Mouse (Mus musculus): ENCODE results near the gene Mrpl18. TPM values are rescaled to one million over a fixed set of nuclear protein-coding genes. Genes with fewer than 3 reads are reported as not detected.
"Not testable (repeated sequence)": the region's sequence is repeated elsewhere in the genome, so short reads cannot be mapped to it uniquely, and the experiment has no call there.

The Mrpl18 gene
- polyA plus RNA-seq, 1 experiment from 2014 or later = 159 TPM

DNA sequence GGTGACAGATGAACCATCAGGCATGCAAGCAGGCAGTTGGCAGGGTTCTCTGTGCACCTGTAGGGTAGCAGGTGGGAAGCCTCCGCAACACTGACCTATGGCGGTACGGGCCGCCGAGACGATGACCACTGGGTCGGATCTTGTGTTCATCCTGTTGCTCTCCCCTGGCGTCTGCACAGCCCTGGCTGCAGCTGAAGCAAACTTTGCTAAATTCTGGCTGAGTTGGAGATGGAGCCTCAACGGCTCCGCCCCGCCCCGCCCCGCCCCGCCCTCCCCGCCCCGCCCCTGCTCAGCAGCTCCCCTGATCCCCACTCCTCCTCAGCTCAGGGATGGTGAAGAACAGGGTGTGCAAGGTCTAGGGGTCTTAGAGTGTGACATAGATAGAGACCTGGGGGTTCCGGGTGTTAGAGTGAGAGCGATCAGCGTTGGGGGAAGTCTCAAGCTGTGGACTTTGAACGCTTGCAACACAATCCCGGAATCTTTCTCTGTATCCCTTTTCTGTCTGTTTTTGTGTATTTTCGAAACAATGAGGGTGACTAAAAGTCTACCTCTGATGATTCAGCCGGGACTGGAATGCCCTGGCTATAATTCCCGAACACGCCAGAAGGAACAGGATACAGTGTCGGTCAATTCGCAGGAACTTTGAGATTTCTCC, 24.1 kb upstream of the Mrpl18 start, which contains the start of gene Acat3:
TSS of gene Acat3 (minus strand) at position 450 of the 655 bp plus-strand sequence.
- peak within 1 kb of the TSS; percentile 36 for H3K4me2 ChIP-seq (ENCODE audit: low read depth)
- no peak within 1 kb of the TSS for H3K9ac ChIP-seq (ENCODE audit: low read length)
- H3K4me1 ChIP-seq (ENCODE audit: control insufficient read depth, insufficient read depth, low read length) = no peaks in the 10 kb centered on the region
- H3K4me3 ChIP-seq (ENCODE audit: low read depth, low read length) = no peak within 1 kb of the TSS
- no peaks in the 10 kb centered on the region for H3K27me3 ChIP-seq (ENCODE audit: control insufficient read depth, insufficient read depth, low read length)
- H3K27ac ChIP-seq (ENCODE audit: low read depth, low read length) = no peak within 1 kb of the TSS
- peak; percentile 41; the same call in 1 of the 2 replicates for ATAC-seq (ENCODE audit: insufficient read depth, low FRiP score, low TSS enrichment)
- no peak for DNase-seq (ENCODE audit: low spot score)
- peaks cover 9% of the 10 kb centered on the region; the same call in 1 of the 2 replicates for H3K36me3 ChIP-seq (ENCODE audit: control insufficient read depth, insufficient read depth, low read length)
- WGBS = 19% methylated on average over 27 of the region's 27 CpGs
- no peaks in the 10 kb centered on the region for H3K9me3 ChIP-seq (ENCODE audit: control insufficient read depth, low read length)

DNA sequence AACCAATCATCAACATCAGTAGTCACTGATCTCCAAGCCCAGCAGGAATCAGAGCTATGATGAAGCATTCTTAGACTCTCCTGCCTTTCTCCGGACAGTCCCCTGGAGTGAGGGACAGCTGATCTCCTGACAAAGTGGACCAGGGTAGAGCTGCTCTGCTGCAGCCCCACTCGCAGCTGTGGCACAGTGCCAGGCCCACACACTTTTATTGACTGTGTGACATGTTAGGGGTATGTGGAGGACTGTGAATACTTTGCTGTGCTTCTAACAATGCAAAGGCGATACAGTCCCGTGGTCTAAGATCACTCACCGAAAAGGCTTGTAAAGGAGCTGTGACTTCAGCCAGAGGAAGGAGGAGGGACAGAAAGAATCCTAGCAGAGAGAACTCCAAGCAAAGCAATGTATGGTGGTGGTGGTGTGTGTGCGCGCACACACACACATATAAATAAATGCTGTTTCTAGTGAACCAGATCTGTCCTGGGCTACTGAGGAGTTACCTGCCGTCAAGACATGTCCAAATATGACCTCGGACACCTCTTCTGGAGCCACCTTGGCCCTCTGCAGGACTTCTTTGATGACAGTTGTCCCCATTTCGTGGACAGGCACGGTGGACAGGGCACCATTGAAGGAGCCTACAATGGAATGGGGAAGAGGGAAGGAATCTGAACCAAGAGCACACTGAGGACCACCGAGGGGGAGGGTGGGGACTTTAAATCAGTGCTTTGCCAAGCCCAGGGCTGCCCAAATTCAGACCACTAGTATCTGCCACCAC, 23.4 kb upstream of the Mrpl18 start:
- H3K4me3 ChIP-seq (ENCODE audit: low read depth, low read length); H3K27ac ChIP-seq (ENCODE audit: low read depth, low read length); DNase-seq (ENCODE audit: low spot score); H3K4me1 ChIP-seq (ENCODE audit: control insufficient read depth, insufficient read depth, low read length); H3K36me3 ChIP-seq (ENCODE audit: control insufficient read depth, insufficient read depth, low read length); H3K27me3 ChIP-seq (ENCODE audit: control insufficient read depth, insufficient read depth, low read length); H3K9ac ChIP-seq (ENCODE audit: low read length); H3K9me3 ChIP-seq (ENCODE audit: control insufficient read depth, low read length): not testable (repeated sequence)
- WGBS = 47% methylated on average over 2 of the region's 12 CpGs
- H3K4me2 ChIP-seq (ENCODE audit: low read depth) = peak overlapping the region; percentile 36
- ATAC-seq (ENCODE audit: insufficient read depth, low FRiP score, low TSS enrichment) = 0 out of 2 replicates have a peak, but pooled peaks have one; percentile 23

DNA sequence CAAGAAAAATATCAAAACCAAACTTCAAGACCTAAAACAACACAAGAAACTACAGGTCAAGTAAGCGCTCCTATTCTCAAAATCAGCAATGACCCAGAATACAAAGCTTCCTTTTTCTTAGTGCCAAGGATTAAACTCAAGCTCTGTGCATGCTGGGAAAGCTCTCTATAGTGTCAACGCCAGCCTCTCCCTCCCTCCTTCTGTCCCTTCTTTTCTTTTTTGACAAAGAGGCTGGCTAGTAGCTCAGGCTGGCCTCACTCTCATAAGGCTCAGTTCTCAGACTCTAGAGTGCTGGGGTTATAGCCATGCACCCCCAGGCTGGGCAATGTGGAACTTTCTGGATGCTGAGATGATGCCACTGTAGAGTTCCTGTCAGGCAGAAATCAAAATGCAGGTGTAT, 21.9 kb upstream of the Mrpl18 start:
- H3K9me3 ChIP-seq (ENCODE audit: control insufficient read depth, low read length) = no peaks in the 10 kb centered on the region
- no peak overlapping the region for H3K4me2 ChIP-seq (ENCODE audit: low read depth)
- no peak for DNase-seq (ENCODE audit: low spot score)
- no peak overlapping the region for H3K9ac ChIP-seq (ENCODE audit: low read length)
- no peak overlapping the region for H3K27ac ChIP-seq (ENCODE audit: low read depth, low read length)
- peaks cover under 1% of the 10 kb centered on the region; the same call in 1 of the 2 replicates for H3K36me3 ChIP-seq (ENCODE audit: control insufficient read depth, insufficient read depth, low read length)
- no peaks in the 10 kb centered on the region for H3K27me3 ChIP-seq (ENCODE audit: control insufficient read depth, insufficient read depth, low read length)
- H3K4me3 ChIP-seq (ENCODE audit: low read depth, low read length) = no peak overlapping the region
- 64% methylated on average over 2 of the region's 2 CpGs for WGBS
- no peak for ATAC-seq (ENCODE audit: insufficient read depth, low FRiP score, low TSS enrichment)
- no peaks in the 10 kb centered on the region for H3K4me1 ChIP-seq (ENCODE audit: control insufficient read depth, insufficient read depth, low read length)

DNA sequence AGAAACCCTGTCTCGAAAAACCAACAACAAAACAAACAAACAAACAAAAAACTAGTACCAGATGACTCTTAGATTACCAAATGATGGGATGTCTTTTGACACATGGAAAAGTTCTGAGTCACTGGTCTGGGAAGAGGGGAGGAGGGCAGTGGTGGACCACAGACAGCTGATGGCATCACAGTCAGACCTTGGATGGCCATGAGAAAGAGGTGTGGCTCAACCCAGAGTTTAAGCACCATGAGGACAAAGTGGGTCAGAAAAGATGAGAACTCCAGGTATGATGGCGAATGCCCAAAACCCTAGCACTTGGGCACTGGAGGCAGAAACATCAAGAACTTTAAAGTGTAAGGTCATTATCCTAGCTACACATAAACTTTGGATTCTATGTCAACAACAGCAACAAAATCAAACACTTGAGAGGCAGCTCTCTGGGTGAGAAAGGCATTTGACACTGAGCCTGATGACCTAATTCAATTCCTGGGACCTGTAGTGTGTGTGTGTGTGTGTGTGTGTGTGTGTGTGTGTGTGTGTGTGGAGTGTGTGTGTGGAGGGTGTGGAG, 21.3 kb upstream of the Mrpl18 start:
- DNase-seq (ENCODE audit: low spot score) (no peak), ATAC-seq (ENCODE audit: insufficient read depth, low FRiP score, low TSS enrichment) (no peak)
- no peaks in the 10 kb centered on the region for H3K9me3 ChIP-seq (ENCODE audit: control insufficient read depth, low read length)
- H3K9ac ChIP-seq (ENCODE audit: low read length) = no peak overlapping the region
- H3K4me2 ChIP-seq (ENCODE audit: low read depth) = no peak overlapping the region
- H3K36me3 ChIP-seq (ENCODE audit: control insufficient read depth, insufficient read depth, low read length) = no peaks in the 10 kb centered on the region
- 76% methylated on average over 2 of the region's 2 CpGs for WGBS
- no peaks in the 10 kb centered on the region for H3K4me1 ChIP-seq (ENCODE audit: control insufficient read depth, insufficient read depth, low read length)
- no peaks in the 10 kb centered on the region for H3K27me3 ChIP-seq (ENCODE audit: control insufficient read depth, insufficient read depth, low read length)
- H3K4me3 ChIP-seq (ENCODE audit: low read depth, low read length) = no peak overlapping the region
- H3K27ac ChIP-seq (ENCODE audit: low read depth, low read length) = no peak overlapping the region

DNA sequence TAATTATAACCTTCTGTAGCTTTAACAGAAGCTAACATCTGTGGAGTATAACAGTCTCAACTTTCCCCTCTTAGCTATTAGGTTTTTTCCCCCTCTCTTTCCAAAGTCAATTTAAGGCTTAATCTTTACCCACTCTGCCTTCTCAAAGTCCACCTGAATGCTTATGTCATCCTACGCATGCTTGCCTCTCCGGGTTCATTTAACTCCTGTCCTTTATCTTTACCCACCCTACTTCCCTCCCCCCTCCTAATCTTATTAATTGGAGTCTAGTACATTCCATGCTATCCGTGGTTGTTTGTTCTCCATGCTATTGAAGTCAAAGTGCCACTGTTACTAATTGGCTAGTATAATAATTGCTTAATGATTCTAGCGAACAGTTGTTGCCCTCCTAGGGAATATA, 19.6 kb upstream of the Mrpl18 start:
- DNase-seq (ENCODE audit: low spot score) (no peak), ATAC-seq (ENCODE audit: insufficient read depth, low FRiP score, low TSS enrichment) (no peak)
- H3K27ac ChIP-seq (ENCODE audit: low read depth, low read length) = no peak overlapping the region
- H3K27me3 ChIP-seq (ENCODE audit: control insufficient read depth, insufficient read depth, low read length) = no peaks in the 10 kb centered on the region
- 78% methylated on average over 4 of the region's 4 CpGs for WGBS
- H3K9ac ChIP-seq (ENCODE audit: low read length) = no peak overlapping the region
- no peaks in the 10 kb centered on the region for H3K36me3 ChIP-seq (ENCODE audit: control insufficient read depth, insufficient read depth, low read length)
- H3K4me2 ChIP-seq (ENCODE audit: low read depth) = no peak overlapping the region
- H3K9me3 ChIP-seq (ENCODE audit: control insufficient read depth, low read length) = no peaks in the 10 kb centered on the region
- H3K4me1 ChIP-seq (ENCODE audit: control insufficient read depth, insufficient read depth, low read length) = no peaks in the 10 kb centered on the region
- no peak overlapping the region for H3K4me3 ChIP-seq (ENCODE audit: low read depth, low read length)

DNA sequence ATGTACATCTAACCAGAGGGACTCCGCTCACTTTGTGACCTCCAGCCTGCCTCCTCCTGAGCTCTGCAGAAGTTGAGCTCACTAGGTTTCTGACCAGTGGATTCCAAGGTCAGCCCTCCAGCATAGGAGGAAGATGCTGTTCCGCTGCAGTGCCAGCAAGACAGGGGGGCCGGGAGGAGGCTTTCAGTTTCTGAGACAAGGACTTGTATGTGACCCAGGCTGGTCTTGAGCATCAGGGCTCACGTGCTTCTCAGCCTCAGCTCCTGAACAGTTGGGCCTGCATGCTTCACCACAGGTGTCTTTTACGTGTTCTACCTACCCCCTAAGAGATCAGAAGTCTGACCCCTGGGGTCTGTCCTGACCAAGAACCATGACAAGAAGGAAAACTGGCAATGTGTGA, 15.4 kb upstream of the Mrpl18 start:
- not testable (repeated sequence) for H3K36me3 ChIP-seq (ENCODE audit: control insufficient read depth, insufficient read depth, low read length); DNase-seq (ENCODE audit: low spot score); H3K9ac ChIP-seq (ENCODE audit: low read length); H3K27me3 ChIP-seq (ENCODE audit: control insufficient read depth, insufficient read depth, low read length); H3K27ac ChIP-seq (ENCODE audit: low read depth, low read length); H3K4me2 ChIP-seq (ENCODE audit: low read depth); ATAC-seq (ENCODE audit: insufficient read depth, low FRiP score, low TSS enrichment); H3K4me3 ChIP-seq (ENCODE audit: low read depth, low read length); H3K9me3 ChIP-seq (ENCODE audit: control insufficient read depth, low read length); H3K4me1 ChIP-seq (ENCODE audit: control insufficient read depth, insufficient read depth, low read length)
- 90% methylated on average over 5 of the region's 5 CpGs for WGBS

DNA sequence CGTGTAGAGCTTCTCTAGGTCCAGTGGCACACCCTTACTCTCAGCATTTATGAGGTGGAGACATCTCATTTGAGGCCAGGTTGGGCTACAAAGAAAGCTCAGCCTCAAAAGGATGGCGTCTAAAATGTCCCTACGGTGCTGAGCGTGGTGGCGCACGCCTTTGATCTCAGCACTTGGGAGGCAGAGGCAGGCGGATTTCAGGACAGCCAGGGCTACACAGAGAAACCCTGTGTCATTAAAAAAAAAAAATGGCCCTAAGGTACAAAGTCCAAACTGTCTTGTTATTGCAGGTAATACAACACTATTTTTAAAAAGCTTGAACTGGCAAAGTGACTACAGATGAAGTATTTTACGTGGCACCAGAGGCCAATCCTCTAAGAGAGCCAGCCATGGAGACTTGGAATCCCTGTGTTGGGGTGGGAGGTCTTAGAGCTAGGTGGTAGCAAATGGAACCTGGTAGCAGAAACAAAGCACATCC, 9.6 kb upstream of the Mrpl18 start:
- Histone ChIP-seq H3K9me3 (ENCODE audit: control insufficient read depth, low read length) (no peaks in the 10 kb centered on the region), H3K9ac (ENCODE audit: low read length) (no peak overlapping the region), H3K4me3 (ENCODE audit: low read depth, low read length) (no peak overlapping the region), H3K27me3 (ENCODE audit: control insufficient read depth, insufficient read depth, low read length) (no peaks in the 10 kb centered on the region), H3K4me2 (ENCODE audit: low read depth) (no peak overlapping the region), H3K4me1 (ENCODE audit: control insufficient read depth, insufficient read depth, low read length) (no peaks in the 10 kb centered on the region), H3K36me3 (ENCODE audit: control insufficient read depth, insufficient read depth, low read length) (peaks cover 32% of the 10 kb centered on the region), H3K27ac (ENCODE audit: low read depth, low read length) (no peak overlapping the region)
- no peak for DNase-seq (ENCODE audit: low spot score)
- WGBS = 88% methylated on average over 8 of the region's 8 CpGs
- no peak for ATAC-seq (ENCODE audit: insufficient read depth, low FRiP score, low TSS enrichment)

DNA sequence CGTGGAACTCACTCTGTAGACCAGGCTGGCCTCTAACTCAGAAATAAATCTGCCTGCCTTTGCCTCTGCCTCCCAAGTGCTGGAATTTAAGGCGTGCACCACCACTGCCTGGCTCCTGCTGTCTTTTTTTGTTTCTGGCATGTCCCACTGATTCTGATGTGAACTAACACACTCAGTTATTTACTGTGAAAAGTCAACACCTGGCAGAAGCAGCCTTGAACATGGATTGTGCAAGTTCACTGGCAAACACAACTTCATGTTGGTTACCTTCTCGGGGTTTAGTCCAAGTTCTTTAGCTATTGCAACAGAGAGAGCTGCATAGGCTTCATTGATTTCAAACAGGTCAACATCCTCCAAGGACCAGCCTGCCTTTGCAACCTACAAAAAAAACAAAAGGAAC, 8.9 kb upstream of the Mrpl18 start:
- ATAC-seq (ENCODE audit: insufficient read depth, low FRiP score, low TSS enrichment) (no peak), DNase-seq (ENCODE audit: low spot score) (no peak)
- H3K36me3 ChIP-seq (ENCODE audit: control insufficient read depth, insufficient read depth, low read length) = peaks cover 35% of the 10 kb centered on the region
- no peak overlapping the region for H3K4me2 ChIP-seq (ENCODE audit: low read depth)
- WGBS = 91% methylated on average over 3 of the region's 3 CpGs
- H3K27me3 ChIP-seq (ENCODE audit: control insufficient read depth, insufficient read depth, low read length) = no peaks in the 10 kb centered on the region
- no peaks in the 10 kb centered on the region for H3K9me3 ChIP-seq (ENCODE audit: control insufficient read depth, low read length)
- H3K4me3 ChIP-seq (ENCODE audit: low read depth, low read length) = no peak overlapping the region
- no peak overlapping the region for H3K9ac ChIP-seq (ENCODE audit: low read length)
- H3K27ac ChIP-seq (ENCODE audit: low read depth, low read length) = no peak overlapping the region
- H3K4me1 ChIP-seq (ENCODE audit: control insufficient read depth, insufficient read depth, low read length) = no peaks in the 10 kb centered on the region
